8 mouse cellular contexts compared by ENCODE assay signal in the genomic region with DNA sequence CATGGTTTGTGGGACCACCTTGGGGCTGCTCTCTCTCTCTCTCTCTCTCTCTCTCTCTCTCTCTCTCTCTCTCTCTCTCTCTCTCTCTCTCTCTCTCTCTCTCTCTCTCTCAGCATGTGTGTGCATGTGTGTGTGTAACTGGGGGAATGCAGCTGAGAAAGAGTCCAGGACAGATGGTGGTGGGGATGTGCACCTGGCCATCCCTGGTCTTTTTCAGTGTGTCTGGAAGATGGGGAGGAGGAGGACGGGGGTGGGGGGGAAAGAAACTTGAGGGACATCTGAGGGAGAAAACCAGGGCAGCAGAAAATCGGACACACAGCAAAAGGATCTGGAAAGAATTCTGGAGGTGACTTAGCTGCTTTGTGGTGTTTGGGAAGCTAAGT. TPM values are rescaled to one million over a fixed set of nuclear protein-coding genes. Genes with fewer than 3 reads are reported as not detected.
A peak's percentile ranks its signal among the peaks of the same experiment; 100 is the strongest.
DNase-seq lines count a peak whose midpoint lies in the region; ATAC-seq and TF ChIP-seq lines count a peak whose summit lies in the region.
"Had no signal": no experiment of that assay in that cellular context is flagged by ENCODE, and none has a peak within 500 bp of the region (broad histone marks: within the 10 kb centered on the region; RNA-seq: fewer than 3 reads in every experiment).

No protein-coding gene starts in this region.

- H3K27me3 ChIP-seq in embryonic facial prominence, embryonic 12.5 days, result peaks cover 31% of the 10 kb centered on the region
- H3K27me3 ChIP-seq in hindbrain, embryonic 12.5 days, result peaks cover 24% of the 10 kb centered on the region
- H3K27me3 ChIP-seq in midbrain, embryonic 13.5 days, result peaks cover 28% of the 10 kb centered on the region

- H3K27ac ChIP-seq in cortical plate, adult 2 months (ENCODE audit: insufficient read depth, low read length), result no peak overlapping the region
- H3K27ac ChIP-seq in embryonic facial prominence, embryonic 12.5 days, result no peak overlapping the region
- H3K27ac ChIP-seq in hindbrain, embryonic 12.5 days, result peak overlapping the region; percentile 87; the same call in 1 of the 2 replicates
- H3K27ac ChIP-seq in midbrain, embryonic 13.5 days, result peak overlapping the region; percentile 88
- H3K27ac ChIP-seq: lung, embryonic 15.5 days had no signal

- no peak overlapping the region for H3K9ac ChIP-seq in embryonic facial prominence, embryonic 12.5 days
- peak overlapping the region; percentile 83 for H3K9ac ChIP-seq in hindbrain, embryonic 12.5 days
- peak overlapping the region; percentile 81 for H3K9ac ChIP-seq in midbrain, embryonic 13.5 days (replicated peaks)
- H3K9ac ChIP-seq: lung, embryonic 15.5 days had no signal

- DNase-seq in kidney, postnatal 25 days, result no peak
- no peak for DNase-seq in layer of hippocampus, adult 9-10 months (ENCODE audit: low spot score)
- DNase-seq in thymus, postnatal 0 days (ENCODE audit: low spot score), result no peak

- H3K36me3 ChIP-seq in embryonic facial prominence, embryonic 12.5 days, result no peaks in the 10 kb centered on the region
- H3K36me3 ChIP-seq in hindbrain, embryonic 12.5 days, result no peaks in the 10 kb centered on the region
- H3K36me3 ChIP-seq in midbrain, embryonic 13.5 days, result peaks cover 16% of the 10 kb centered on the region
- H3K36me3 ChIP-seq: lung, embryonic 15.5 days had no signal

- peak overlapping the region; percentile 95; the same call in 1 of the 2 replicates for H3K4me2 ChIP-seq in embryonic facial prominence, embryonic 12.5 days (replicated peaks)
- H3K4me2 ChIP-seq in hindbrain, embryonic 12.5 days (replicated peaks), result peak overlapping the region; percentile 93
- H3K4me2 ChIP-seq in midbrain, embryonic 13.5 days (replicated peaks), result peak overlapping the region; percentile 73

- peak overlapping the region; percentile 70 for H3K4me3 ChIP-seq in cortical plate, adult 2 months (ENCODE audit: insufficient read depth, low read length)
- H3K4me3 ChIP-seq in embryonic facial prominence, embryonic 12.5 days, result peak overlapping the region; percentile 49; the same call in 1 of the 2 replicates
- peak overlapping the region; percentile 60 for H3K4me3 ChIP-seq in hindbrain, embryonic 12.5 days
- peak overlapping the region; percentile 55 for H3K4me3 ChIP-seq in midbrain, embryonic 13.5 days (replicated peaks)

- TF ChIP-seq CTCF in cortical plate, adult 2 months (IDR thresholded peaks at IDR 0.05; ENCODE audit: extremely low read depth, insufficient read depth, low read length), result no peak

- no peaks in the 10 kb centered on the region for H3K9me3 ChIP-seq in embryonic facial prominence, embryonic 12.5 days
- no peaks in the 10 kb centered on the region for H3K9me3 ChIP-seq in hindbrain, embryonic 12.5 days (replicated peaks)
- H3K9me3 ChIP-seq in midbrain, embryonic 13.5 days, result no peaks in the 10 kb centered on the region
- H3K9me3 ChIP-seq: lung, embryonic 15.5 days had no signal

- no peak for ATAC-seq in embryonic facial prominence, embryonic 12.5 days (ENCODE audit: insufficient number of reproducible peaks, insufficient read depth, low FRiP score, low TSS enrichment)
- ATAC-seq in hindbrain, embryonic 12.5 days (ENCODE audit: low FRiP score), result 0 out of 2 replicates have a peak, but pooled peaks have one; percentile 35
- ATAC-seq in midbrain, embryonic 13.5 days, result no peak; the same call in 1 of the 2 replicates

- 51% methylated on average over 2 of the region's 2 CpGs for WGBS in embryonic facial prominence, embryonic 12.5 days
- 40% methylated on average over 2 of the region's 2 CpGs for WGBS in hindbrain, embryonic 12.5 days
- WGBS in midbrain, embryonic 13.5 days, result 31% methylated on average over 2 of the region's 2 CpGs

- no peak for TF ChIP-seq POLR2A in cortical plate, adult 2 months (IDR thresholded peaks at IDR 0.05; ENCODE audit: extremely low read depth, insufficient read depth, low read length)

- no peaks in the 10 kb centered on the region for H3K4me1 ChIP-seq in cortical plate, adult 2 months (ENCODE audit: control insufficient read depth, insufficient read depth, low read length)
- peaks cover 8% of the 10 kb centered on the region for H3K4me1 ChIP-seq in embryonic facial prominence, embryonic 12.5 days
- H3K4me1 ChIP-seq in hindbrain, embryonic 12.5 days, result peaks cover 7% of the 10 kb centered on the region
- peaks cover 14% of the 10 kb centered on the region for H3K4me1 ChIP-seq in midbrain, embryonic 13.5 days (replicated peaks)

RNA-seq across cellular contexts. Expression of a gene that starts 0.7 kb away (rescaled TPM):
- polyA plus RNA-seq in cortical plate, adult 2 months (2012; rRNA removed), result 116 and 129 TPM in 2 replicates
- polyA plus RNA-seq in embryonic facial prominence, embryonic 12.5 days (2016; fragmentation: Nextera tagmentation; extraction: Ambion mirVana), result 2.7 and 4.0 TPM in 2 replicates
- 24.3 and 25.9 TPM in 2 replicates for polyA plus RNA-seq in hindbrain, embryonic 12.5 days (2016; fragmentation: Nextera tagmentation; extraction: Ambion mirVana)
- 41.1 and 47.1 TPM in 2 replicates for polyA plus RNA-seq in midbrain, embryonic 13.5 days (2015; fragmentation: Nextera tagmentation; extraction: Ambion mirVana)
- polyA plus RNA-seq in thymus, postnatal 0 days (2015; fragmentation: Nextera tagmentation; extraction: Ambion mirVana), result not detected in 2 replicates

RNA-seq across cellular contexts. Expression of a gene that starts 5.4 kb away (rescaled TPM):
- polyA plus RNA-seq in cortical plate, adult 2 months (2012; rRNA removed), result 0.08 and 0.13 TPM in 2 replicates
- 1.0 and 1.9 TPM in 2 replicates for polyA plus RNA-seq in embryonic facial prominence, embryonic 12.5 days (2016; fragmentation: Nextera tagmentation; extraction: Ambion mirVana)
- 0.87 and 1.1 TPM in 2 replicates for polyA plus RNA-seq in hindbrain, embryonic 12.5 days (2016; fragmentation: Nextera tagmentation; extraction: Ambion mirVana)
- polyA plus RNA-seq in midbrain, embryonic 13.5 days (2015; fragmentation: Nextera tagmentation; extraction: Ambion mirVana), result 2.1 and 3.1 TPM in 2 replicates
- 0.22 and 0.23 TPM in 2 replicates for polyA plus RNA-seq in thymus, postnatal 0 days (2015; fragmentation: Nextera tagmentation; extraction: Ambion mirVana)

RNA-seq across cellular contexts. Expression of a gene that starts 8.8 kb away (rescaled TPM):
- 20.5 and 24.5 TPM in 2 replicates for polyA plus RNA-seq in cortical plate, adult 2 months (2012; rRNA removed)
- 317 and 337 TPM in 2 replicates for polyA plus RNA-seq in embryonic facial prominence, embryonic 12.5 days (2016; fragmentation: Nextera tagmentation; extraction: Ambion mirVana)
- 391 and 405 TPM in 2 replicates for polyA plus RNA-seq in hindbrain, embryonic 12.5 days (2016; fragmentation: Nextera tagmentation; extraction: Ambion mirVana)
- polyA plus RNA-seq in midbrain, embryonic 13.5 days (2015; fragmentation: Nextera tagmentation; extraction: Ambion mirVana), result 665 and 668 TPM in 2 replicates
- polyA plus RNA-seq in thymus, postnatal 0 days (2015; fragmentation: Nextera tagmentation; extraction: Ambion mirVana), result 142 TPM in 2 replicates

RNA-seq across cellular contexts. Expression of a gene that starts 10.4 kb away (rescaled TPM):
- polyA plus RNA-seq in cortical plate, adult 2 months (2012; rRNA removed), result 69.3 and 75.7 TPM in 2 replicates
- 22.4 and 24.3 TPM in 2 replicates for polyA plus RNA-seq in embryonic facial prominence, embryonic 12.5 days (2016; fragmentation: Nextera tagmentation; extraction: Ambion mirVana)
- 20.9 and 23.0 TPM in 2 replicates for polyA plus RNA-seq in hindbrain, embryonic 12.5 days (2016; fragmentation: Nextera tagmentation; extraction: Ambion mirVana)
- polyA plus RNA-seq in midbrain, embryonic 13.5 days (2015; fragmentation: Nextera tagmentation; extraction: Ambion mirVana), result 18.9 and 19.8 TPM in 2 replicates
- polyA plus RNA-seq in thymus, postnatal 0 days (2015; fragmentation: Nextera tagmentation; extraction: Ambion mirVana), result 1.9 and 2.0 TPM in 2 replicates

RNA-seq across cellular contexts. Expression of a gene that starts 39.1 kb away (rescaled TPM):
- 89.6 and 94.1 TPM in 2 replicates for polyA plus RNA-seq in cortical plate, adult 2 months (2012; rRNA removed)
- polyA plus RNA-seq in embryonic facial prominence, embryonic 12.5 days (2016; fragmentation: Nextera tagmentation; extraction: Ambion mirVana), result 45.7 and 47.0 TPM in 2 replicates
- polyA plus RNA-seq in hindbrain, embryonic 12.5 days (2016; fragmentation: Nextera tagmentation; extraction: Ambion mirVana), result 41.1 and 42.4 TPM in 2 replicates
- 37.6 and 44.2 TPM in 2 replicates for polyA plus RNA-seq in midbrain, embryonic 13.5 days (2015; fragmentation: Nextera tagmentation; extraction: Ambion mirVana)
- 28.4 and 37.2 TPM in 2 replicates for polyA plus RNA-seq in thymus, postnatal 0 days (2015; fragmentation: Nextera tagmentation; extraction: Ambion mirVana)

Comparison
In these comparisons a context has a peak if more than half of its experiments do, and no peak if none do; other contexts are left out.
1. H3K27ac ChIP-seq: peak in hindbrain, embryonic 12.5 days (single experiment) and midbrain, embryonic 13.5 days (single experiment); none in cortical plate, adult 2 months (single experiment) and embryonic facial prominence, embryonic 12.5 days (single experiment).
2. Peak in every context shown above with its lines, with median percentiles within 50 percentile points of each other: H3K4me3 ChIP-seq and H3K4me2 ChIP-seq.